Mouse (Mus musculus) G1E (cell line): Measurements from ENCODE around the gene Kyat1. TPM values are rescaled to one million over a fixed set of nuclear protein-coding genes. Genes with fewer than 3 reads are reported as not detected.

Experiments used
- ATAC-seq: 2 replicates; pipeline ENCODE4 v1.8.0; 2016; ENCODE audit warnings: mild to moderate bottlenecking; ENCODE audit not compliant: insufficient number of reproducible peaks, poor library complexity, low FRiP score, severe bottlenecking; ENCODE audit errors: extremely low read depth
- DNase-seq: peaks from one replicate; pipeline ENCODE4 v3.0.0; 2012; ENCODE audit warnings: low spot score
- H3K27me3 ChIP-seq: 2 replicates; pipeline ENCODE4 v1.6.1; 2012; ENCODE audit warnings: mild to moderate bottlenecking, low read length, inconsistent platforms; ENCODE audit not compliant: insufficient read depth
- H3K36me3 ChIP-seq: replicated peaks from 2 replicates; pipeline ENCODE3; 2012; ENCODE audit warnings: mild to moderate bottlenecking, inconsistent platforms
- H3K4me1 ChIP-seq: 2 replicates; pipeline ENCODE4 v1.6.1; 2012; ENCODE audit warnings: low read depth, low read length, inconsistent platforms, mixed read lengths; ENCODE audit not compliant: insufficient read depth
- H3K4me3 ChIP-seq: 2 replicates; pipeline ENCODE4 v1.5.1; 2012; ENCODE audit warnings: low read depth, mild to moderate bottlenecking, inconsistent platforms, low read length, moderate library complexity, mixed read lengths
- H3K9me3 ChIP-seq: replicated peaks from 2 replicates; pipeline ENCODE4 v1.6.1; 2012; ENCODE audit warnings: inconsistent platforms
- CTCF ChIP-seq: IDR thresholded peaks from 2 replicates; pipeline ENCODE4 v1.5.1; 2012; ENCODE audit warnings: low read depth, low read length, inconsistent platforms, mixed read lengths
- GATA1 ChIP-seq: IDR thresholded peaks from 2 replicates; pipeline ENCODE4 v1.6.1; 2012; ENCODE audit warnings: borderline replicate concordance, low read length, inconsistent platforms, mixed read lengths
- GATA2 ChIP-seq: IDR thresholded peaks from 2 replicates; pipeline ENCODE4 v1.6.1; 2012; ENCODE audit warnings: low read depth, low read length, inconsistent platforms, borderline replicate concordance
- POLR2AphosphoS5 ChIP-seq: IDR thresholded peaks from 2 replicates; pipeline ENCODE4 v1.6.1; 2012; ENCODE audit warnings: low read depth, low read length, inconsistent platforms; ENCODE audit not compliant: insufficient replicate concordance
- TAL1 ChIP-seq: conservative IDR thresholded peaks from 2 replicates; pipeline ENCODE4 v1.6.1; 2012; ENCODE audit warnings: low read depth, low read length, inconsistent platforms, mixed read lengths
- polyA plus RNA-seq: library from polyadenylated mRNA; stranded (reverse); fragments of >175 nt; gene quantifications from 2 replicates; pipeline ENCODE4 v1.2.3, GENCODE M21; 2012
- total RNA-seq, 2 experiments: library from RNA; stranded (forward) in 1 of 2; stranded (reverse) in 1 of 2; fragments of 200-1000 nt in 1 of 2; fragments of >200 nt in 1 of 2; fragmentation: Nextera tagmentation in 1 of 2; gene quantifications; 2 replicates each; pipeline ENCODE4 v1.2.3; 2014 to 2017

The Kyat1 gene
- total and polyA plus RNA-seq, 3 experiments, result 12.3 to 13.7 (median 12.3) TPM

GRCm38 (mm10) chr2:30216293-30216692 lies 10.6 kb upstream of the Kyat1 start:
- TF ChIP-seq GATA2, result no peak
- TF ChIP-seq TAL1, result no peak
- no peak for TF ChIP-seq GATA1
- no peak for TF ChIP-seq CTCF
- no peak for TF ChIP-seq POLR2AphosphoS5
- H3K36me3 ChIP-seq, result no peaks in the 10 kb centered on the region
- no peaks in the 10 kb centered on the region for H3K4me1 ChIP-seq
- no peak for ATAC-seq
- no peak for DNase-seq
- H3K4me3 ChIP-seq, result no peak overlapping the region
- peaks cover 9% of the 10 kb centered on the region for H3K27me3 ChIP-seq
- 0 out of 2 replicates have a peak, but pooled peaks cover 3% of the 10 kb centered on the region for H3K9me3 ChIP-seq

GRCm38 (mm10) chr2:30215493-30215892 lies 9.8 kb upstream of the Kyat1 start:
- no peak overlapping the region for H3K4me3 ChIP-seq
- no peak for DNase-seq
- H3K4me1 ChIP-seq, result no peaks in the 10 kb centered on the region
- no peaks in the 10 kb centered on the region for H3K36me3 ChIP-seq
- no peak for ATAC-seq
- H3K27me3 ChIP-seq, result peaks cover 12% of the 10 kb centered on the region
- TF ChIP-seq POLR2AphosphoS5 (no peak), TAL1 (no peak), CTCF (no peak), GATA1 (no peak), GATA2 (no peak)
- 0 out of 2 replicates have a peak, but pooled peaks cover 3% of the 10 kb centered on the region for H3K9me3 ChIP-seq

- no peaks in the 10 kb centered on the region for H3K4me1 ChIP-seq
- H3K36me3 ChIP-seq, result no peaks in the 10 kb centered on the region
- no peak for ATAC-seq
- TF ChIP-seq GATA1 (no peak), GATA2 (no peak), POLR2AphosphoS5 (no peak), CTCF (no peak), TAL1 (no peak)
- peaks cover 13% of the 10 kb centered on the region for H3K27me3 ChIP-seq
- H3K9me3 ChIP-seq, result 0 out of 2 replicates have a peak, but pooled peaks cover 3% of the 10 kb centered on the region
- H3K4me3 ChIP-seq, result no peak overlapping the region
- no peak for DNase-seq
Measured at GRCm38 (mm10) chr2:30214745-30215144, 9.1 kb upstream of the Kyat1 start.

- Histone ChIP-seq H3K9me3 (0 out of 2 replicates have a peak, but pooled peaks cover 3% of the 10 kb centered on the region), H3K27me3 (peaks cover 13% of the 10 kb centered on the region), H3K4me1 (no peaks in the 10 kb centered on the region), H3K4me3 (no peak overlapping the region), H3K36me3 (peaks cover 3% of the 10 kb centered on the region)
- DNase-seq (no peak), ATAC-seq (no peak)
- TF ChIP-seq GATA1 (no peak), POLR2AphosphoS5 (no peak), CTCF (no peak), TAL1 (no peak), GATA2 (no peak)
Measured at GRCm38 (mm10) chr2:30212951-30213350, 7.3 kb upstream of the Kyat1 start.

- Histone ChIP-seq H3K36me3 (peaks cover 4% of the 10 kb centered on the region), H3K4me3 (no peak overlapping the region), H3K9me3 (no peaks in the 10 kb centered on the region), H3K27me3 (peaks cover 13% of the 10 kb centered on the region), H3K4me1 (peaks cover 3% of the 10 kb centered on the region; the same call in 1 of the 2 replicates)
- DNase-seq, result no peak
- no peak for ATAC-seq
- TF ChIP-seq TAL1 (no peak), GATA2 (no peak), POLR2AphosphoS5 (no peak), GATA1 (no peak), CTCF (no peak)
Measured at GRCm38 (mm10) chr2:30212169-30212545, 6.5 kb upstream of the Kyat1 start.

GRCm38 (mm10) chr2:30211408-30212168 lies 5.9 kb upstream of the Kyat1 start:
- no peak overlapping the region for H3K4me3 ChIP-seq
- ATAC-seq (no peak), DNase-seq (no peak)
- TF ChIP-seq TAL1, result no peak
- no peak for TF ChIP-seq GATA2
- no peak for TF ChIP-seq CTCF
- TF ChIP-seq POLR2AphosphoS5, result no peak
- no peak for TF ChIP-seq GATA1
- H3K36me3 ChIP-seq, result peaks cover 4% of the 10 kb centered on the region
- H3K4me1 ChIP-seq, result peaks cover 9% of the 10 kb centered on the region
- H3K27me3 ChIP-seq, result peaks cover 13% of the 10 kb centered on the region
- H3K9me3 ChIP-seq, result no peaks in the 10 kb centered on the region

- DNase-seq, result no peak
- Histone ChIP-seq H3K27me3 (peaks cover 13% of the 10 kb centered on the region), H3K4me3 (no peak overlapping the region), H3K9me3 (no peaks in the 10 kb centered on the region), H3K4me1 (peaks cover 29% of the 10 kb centered on the region), H3K36me3 (peaks cover 9% of the 10 kb centered on the region)
- ATAC-seq, result no peak
- TF ChIP-seq TAL1 (no peak), GATA2 (no peak), POLR2AphosphoS5 (no peak), GATA1 (no peak), CTCF (no peak)
Measured at GRCm38 (mm10) chr2:30207886-30208285, 2.2 kb upstream of the Kyat1 start.
